ENCODE assay signal across 8 mouse cellular contexts in the genomic region with DNA sequence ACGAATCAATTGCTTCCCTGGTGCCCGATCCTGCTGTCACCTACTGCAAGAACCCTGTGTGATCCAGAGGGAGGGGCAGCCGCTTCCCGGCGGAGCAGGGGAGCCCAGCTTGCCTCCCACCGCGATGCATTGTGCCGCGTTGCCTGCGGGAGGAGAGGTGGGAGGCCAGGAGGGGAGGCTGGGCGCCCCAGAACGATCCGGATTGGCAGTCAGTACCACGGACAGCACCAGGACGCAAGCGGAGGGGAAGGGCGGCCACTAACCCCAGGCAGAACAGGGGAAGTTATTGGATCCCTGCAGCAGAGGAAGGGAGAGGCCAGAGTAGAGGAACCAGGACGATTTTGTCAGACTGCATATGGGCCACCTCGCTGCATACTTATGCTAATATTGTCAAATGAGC. TPM values are rescaled to one million over a fixed set of nuclear protein-coding genes. Genes with fewer than 3 reads are reported as not detected.
DNase-seq lines count a peak whose midpoint lies in the region; ATAC-seq lines count a peak whose summit lies in the region.

No protein-coding gene starts in this region.

- H3K4me2 ChIP-seq in midbrain, embryonic 11.5 days: peak overlapping the region; percentile 44

- H3K27me3 ChIP-seq in midbrain, embryonic 11.5 days (ENCODE audit: control insufficient read depth, insufficient read depth, low read length): peaks cover 4% of the 10 kb centered on the region

- no peaks in the 10 kb centered on the region for H3K9me3 ChIP-seq in midbrain, embryonic 11.5 days (ENCODE audit: control insufficient read depth, low read length)

- no peak overlapping the region for H3K27ac ChIP-seq in midbrain, embryonic 11.5 days (ENCODE audit: low read depth, low read length)

- WGBS in midbrain, embryonic 11.5 days: 2% methylated on average over 19 of the region's 19 CpGs

- peak; percentile 29 for DNase-seq in CD4-positive, CD25-positive, alpha-beta regulatory T cell, adult 2 months (ENCODE audit: low read depth, low spot score)
- peak; percentile 42 to 47 for DNase-seq in adrenal gland, adult 18-20 months (ENCODE audit: low spot score in 2 of 2)
- DNase-seq in embryo, embryonic 11 days: peak; percentile 85
- DNase-seq in heart, postnatal 14 days: peak; percentile 59 to 77
- peak; percentile 64 to 82 for DNase-seq in left cerebral cortex, adult 18-20 months (ENCODE audit: low spot score in 2 of 2)
- DNase-seq in midbrain, embryonic 11.5 days (ENCODE audit: low spot score, missing footprints): peak; percentile 90
- peak; percentile 75 for DNase-seq in right cerebral cortex, postnatal 25 days

- peak overlapping the region; percentile 17; the same call in 1 of the 2 replicates for H3K4me3 ChIP-seq in midbrain, embryonic 11.5 days (ENCODE audit: low read depth, low read length)

- H3K4me1 ChIP-seq in midbrain, embryonic 11.5 days (ENCODE audit: control insufficient read depth, insufficient read depth, low read length): 0 out of 2 replicates have a peak, but pooled peaks cover 2% of the 10 kb centered on the region

- 0 out of 2 replicates have a peak overlapping the region, but pooled peaks have one; percentile 39 for H3K9ac ChIP-seq in midbrain, embryonic 11.5 days (ENCODE audit: low read length)

- intact Hi-C loops in heart, postnatal 14 days (cut with DNase I): no loop called here

- no peak for ATAC-seq in CD4-positive, CD25-positive, alpha-beta regulatory T cell, adult 4 months
- no peak for ATAC-seq in midbrain, embryonic 11.5 days (ENCODE audit: low FRiP score)

- H3K36me3 ChIP-seq in midbrain, embryonic 11.5 days (ENCODE audit: control insufficient read depth, insufficient read depth, low read length): no peaks in the 10 kb centered on the region

RNA-seq across cellular contexts. Expression of a gene that starts 0.5 kb away (rescaled TPM):
- not detected for polyA plus RNA-seq in CD4-positive, CD25-positive, alpha-beta regulatory T cell, adult 4 months (2017; shearing (Covaris generic))
- 1 to 10 TPM; 3.3 to 3.6 TPM for total RNA-seq in adrenal gland, adult 18-20 months (2021)
- total RNA-seq in heart, postnatal 14 days (2021): not detected
- total RNA-seq in left cerebral cortex, adult 18-20 months (2021): 100 to 1,000 TPM; 309 to 328 TPM
- polyA plus RNA-seq in midbrain, embryonic 11.5 days (2014; fragmentation: Nextera tagmentation; extraction: Ambion mirVana): 0.57 and 1.4 TPM in 2 replicates

Comparison
In these comparisons a context has a peak if more than half of its experiments do, and no peak if none do; other contexts are left out.
1. DNase-seq: peak in every context shown above with its lines; median percentile 90 in midbrain, embryonic 11.5 days; 85 in embryo, embryonic 11 days; 75 in right cerebral cortex, postnatal 25 days; 73 in left cerebral cortex, adult 18-20 months; 68 in heart, postnatal 14 days; 44 in adrenal gland, adult 18-20 months; 29 in CD4-positive, CD25-positive, alpha-beta regulatory T cell, adult 2 months.
2. RNA of a gene that starts 0.5 kb away (total RNA-seq): 309 to 328 TPM in left cerebral cortex, adult 18-20 months; 3.3 to 3.6 TPM in adrenal gland, adult 18-20 months and not detected in heart, postnatal 14 days; every median in the first group is over 10 times any median in the second.